Mouse (Mus musculus) heart, postnatal 0 days (tissue): ENCODE data around the gene Tfdp1.

ENCODE experiments used
- CTCF ChIP-seq: IDR thresholded peaks from 2 replicates; pipeline ENCODE4 v1.5.1; 2016; ENCODE audit warnings: antibody characterized with exemption, control low read depth, low read depth
- EP300 ChIP-seq: IDR thresholded peaks from 2 replicates; pipeline ENCODE4 v1.6.1; 2016; ENCODE audit warnings: antibody characterized with exemption, low read depth

- no peak for TF ChIP-seq CTCF
- TF ChIP-seq EP300: no peak
These were observed 14.7 kb downstream of the Tfdp1 start for GRCm38 (mm10) chr8:13353155-13353833.
